Mouse (Mus musculus) testis, postnatal 10 days (tissue): ENCODE measurements around the gene Telo2.

ENCODE experiments used
- DNase-seq: peaks from one replicate; pipeline ENCODE4 v3.0.0; 2021; ENCODE audit warnings: low spot score

Telo2 gene

GRCm38 (mm10) chr17:25101338-25101737 is 14.4 kb downstream of the Telo2 start:
- no peak for DNase-seq

DNA sequence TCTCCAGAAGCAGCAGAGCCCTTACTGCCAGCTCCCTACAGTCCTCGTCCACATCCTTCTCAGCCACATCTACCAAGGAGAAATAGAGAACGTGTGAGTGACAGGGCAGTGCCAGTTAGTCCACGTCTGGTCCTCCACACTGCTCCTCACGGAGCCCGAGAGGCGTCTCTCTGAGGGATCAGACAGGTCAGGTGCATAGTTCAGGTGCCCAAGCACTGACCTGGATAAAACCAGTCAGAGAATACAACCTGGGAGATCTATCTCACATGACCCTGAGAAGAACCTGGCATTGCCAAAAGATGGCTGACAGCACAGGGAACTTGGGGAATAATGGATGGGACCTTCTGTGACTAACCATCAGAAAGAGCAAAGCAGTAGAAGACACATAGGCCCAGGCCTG is 15.7 kb downstream of the Telo2 start:
- DNase-seq, result no peak

DNA sequence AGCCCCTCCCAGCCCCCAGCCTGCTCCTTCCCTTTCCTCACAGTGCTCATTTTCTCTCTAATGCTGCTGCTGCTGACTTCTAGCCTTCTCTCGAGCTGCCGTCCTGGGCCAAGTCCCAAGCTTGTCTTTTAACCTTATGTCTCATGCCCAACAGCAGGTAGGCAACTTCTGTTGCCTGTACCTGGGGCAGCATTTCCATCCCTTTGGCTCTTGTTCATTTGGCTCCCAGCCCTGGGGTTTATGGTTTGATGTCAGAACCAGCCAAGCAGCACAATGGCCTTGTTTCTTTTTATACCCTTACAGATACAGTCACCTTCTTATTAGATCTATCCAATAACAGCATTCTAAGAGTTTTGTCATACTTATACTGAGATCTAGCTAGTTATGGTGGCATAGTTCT is 19.5 kb downstream of the Telo2 start:
- no peak for DNase-seq

DNA sequence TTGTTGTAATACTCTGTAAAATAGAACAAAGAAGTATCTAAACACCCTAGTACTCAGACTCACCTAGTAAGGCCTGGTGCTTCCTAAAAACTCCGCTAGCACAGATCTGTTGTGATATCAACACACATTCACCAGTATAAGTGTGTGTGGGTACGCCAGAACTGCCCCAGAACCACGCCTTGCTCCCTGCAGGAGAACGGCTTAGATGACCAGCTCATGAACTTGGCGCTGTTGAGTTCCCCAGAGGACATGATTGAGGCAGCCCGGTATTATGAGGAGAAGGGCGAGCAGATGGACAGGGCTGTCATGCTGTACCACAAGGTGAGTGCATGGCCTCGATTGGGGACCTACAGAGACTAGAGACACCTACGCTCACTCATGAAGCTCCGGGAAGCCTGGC is 25.3 kb downstream of the Telo2 start:
- no peak for DNase-seq

DNA sequence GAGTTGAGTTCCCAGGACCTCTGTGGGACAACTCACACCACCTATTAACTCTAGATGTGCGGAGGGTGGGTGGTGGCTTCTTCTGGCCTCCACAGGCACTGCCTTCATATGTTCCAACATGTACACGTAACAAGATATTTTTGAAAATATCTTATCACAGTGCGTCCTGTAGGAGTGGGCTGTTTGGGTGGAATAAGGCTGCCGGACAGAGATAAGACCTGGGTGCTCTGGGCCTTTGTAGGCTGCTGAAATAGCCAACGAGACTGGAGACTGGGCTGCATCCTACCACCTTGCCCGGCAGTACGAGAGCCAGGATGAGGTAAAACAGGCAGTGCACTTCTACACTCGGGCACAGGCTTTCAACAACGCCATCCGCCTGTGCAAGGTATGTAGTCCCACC is 26.6 kb downstream of the Telo2 start:
- no peak for DNase-seq

- no peak for DNase-seq
Measured at GRCm38 (mm10) chr17:25086724-25087123, 29.0 kb downstream of the Telo2 start.

DNA sequence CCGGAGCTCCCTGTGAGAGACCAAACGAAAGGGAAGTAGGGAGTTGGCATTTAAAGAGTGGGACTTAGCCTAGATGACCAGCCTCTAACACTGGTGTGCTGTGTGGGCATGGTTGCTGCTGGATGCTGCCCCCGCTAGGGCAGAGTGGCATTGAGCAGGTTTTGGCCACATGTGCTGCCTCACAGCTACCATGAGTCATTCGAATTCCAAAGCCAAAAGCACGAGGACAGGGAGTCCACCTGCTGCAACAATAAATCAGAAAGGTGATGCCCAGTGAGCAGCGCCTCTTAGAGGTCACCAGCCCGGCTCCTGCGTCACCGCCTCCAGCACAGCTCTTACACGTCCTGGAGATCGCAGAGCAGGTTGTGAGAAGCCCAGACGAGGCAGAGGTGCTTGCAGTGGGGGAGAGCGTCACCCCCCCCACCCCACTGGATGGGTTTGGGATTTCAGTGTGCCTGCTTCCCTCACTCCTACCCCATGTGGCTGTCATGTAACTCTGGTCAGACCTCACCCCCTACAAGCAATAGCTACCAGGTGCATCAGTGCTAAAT is 30.9 kb downstream of the Telo2 start:
- no peak for DNase-seq

DNA sequence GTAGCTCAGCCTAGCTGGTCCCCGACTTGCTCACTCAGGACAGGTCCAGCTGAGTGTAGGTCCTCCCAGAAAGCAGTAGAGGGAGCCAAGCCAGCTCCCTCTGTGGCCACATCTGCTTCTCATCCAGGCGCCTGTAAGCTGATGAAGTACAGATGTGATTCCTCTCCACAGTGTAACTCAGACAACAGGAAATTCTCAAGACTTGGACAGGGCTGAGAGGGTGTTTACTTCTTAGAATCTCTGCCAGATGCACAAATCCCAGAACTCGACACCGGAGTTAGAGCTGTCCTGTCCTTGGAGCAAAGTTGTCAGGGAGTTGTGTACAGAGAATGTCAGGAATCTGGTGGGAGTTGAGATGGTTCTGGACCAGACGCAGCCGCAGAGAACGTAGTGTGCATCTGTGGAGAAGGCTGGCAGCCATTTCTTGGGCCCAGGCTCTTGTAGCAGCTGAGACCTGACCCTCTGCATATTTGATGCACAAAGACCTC is 32.3 kb downstream of the Telo2 start, which contains the start of gene Tmem204:
Tmem204 (minus strand) TSS at position 148 of the 488 bp plus-strand sequence.
- peak; percentile 63 for DNase-seq

- no peak for DNase-seq
Measured at GRCm38 (mm10) chr17:25082887-25083286, 32.9 kb downstream of the Telo2 start.

DNA sequence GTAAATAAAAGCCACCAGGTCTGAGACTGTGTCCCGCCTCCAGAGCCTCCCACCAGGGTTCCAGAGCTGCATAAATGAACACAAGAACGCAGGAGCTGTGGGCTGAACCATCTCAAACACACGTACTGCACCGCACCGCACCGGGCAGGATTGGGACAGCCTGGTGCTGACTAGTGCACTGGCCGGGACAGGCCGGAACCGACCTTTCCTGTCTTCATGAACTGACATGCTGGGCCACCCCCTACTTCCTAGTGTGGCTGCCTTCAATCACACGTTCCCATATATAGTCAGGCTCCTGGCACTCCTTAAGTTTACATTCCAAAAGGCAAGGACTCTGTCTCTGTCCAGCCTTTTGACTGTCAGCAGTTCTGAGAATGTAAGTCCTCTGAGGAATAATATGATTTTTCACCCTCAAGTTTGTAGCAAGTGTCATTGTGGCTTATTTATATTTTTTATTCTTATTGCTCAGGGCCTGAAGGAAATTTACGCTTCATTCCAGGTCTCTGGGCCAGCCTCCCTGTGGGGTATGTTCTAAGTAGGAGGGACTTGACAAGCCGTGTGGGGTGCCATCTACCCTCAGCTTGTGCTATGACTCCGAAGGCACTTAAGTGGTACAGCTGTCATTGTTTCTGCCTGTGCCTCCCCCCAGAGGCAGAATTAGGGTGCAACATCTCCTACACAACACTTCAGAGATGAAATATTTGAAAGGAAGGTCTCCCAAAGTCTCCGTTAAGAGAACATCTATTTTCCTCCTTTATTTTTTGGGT is 33.5 kb downstream of the Telo2 start:
- DNase-seq, result no peak

DNA sequence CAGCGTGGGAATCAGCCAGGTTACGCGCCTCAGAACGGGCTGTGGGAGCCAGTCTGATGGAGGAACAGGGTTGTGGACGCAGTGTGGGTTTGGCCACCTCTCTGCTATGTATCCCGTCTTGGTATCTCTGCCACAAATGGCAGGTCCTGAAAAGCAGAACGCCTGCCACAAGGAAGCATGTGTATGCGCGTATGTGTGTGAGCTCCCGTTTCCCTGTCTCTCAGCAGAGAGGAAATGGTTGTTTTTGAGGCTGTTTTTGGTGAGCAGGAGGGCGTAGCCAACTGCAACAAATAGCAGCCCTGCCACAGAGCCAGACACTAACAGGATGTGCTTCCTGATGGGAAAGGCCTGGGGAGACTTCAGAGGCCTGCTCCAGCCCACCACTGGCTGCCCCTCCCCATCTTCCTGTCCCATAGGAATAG is 34.8 kb downstream of the Telo2 start:
- DNase-seq, result no peak

DNA sequence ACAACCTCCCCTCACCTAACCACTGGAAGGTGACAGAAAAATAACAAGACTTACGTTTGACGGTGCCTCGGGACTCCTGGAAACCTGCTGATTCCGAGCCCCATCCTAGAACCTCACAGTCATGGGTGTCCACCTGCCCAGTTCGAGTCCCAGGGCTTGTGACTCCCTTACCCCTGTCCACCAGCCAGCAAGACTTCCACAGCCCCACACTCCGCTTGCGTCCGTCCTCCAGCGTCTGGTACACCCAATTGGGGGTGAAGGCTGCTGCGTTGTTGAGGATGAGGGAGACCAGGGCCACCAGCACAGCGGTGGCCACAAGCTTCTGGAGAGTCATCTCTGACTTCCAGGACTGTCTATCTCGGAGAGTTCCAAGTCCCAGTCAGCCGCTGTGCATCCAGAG is 35.6 kb downstream of the Telo2 start:
- no peak for DNase-seq

DNA sequence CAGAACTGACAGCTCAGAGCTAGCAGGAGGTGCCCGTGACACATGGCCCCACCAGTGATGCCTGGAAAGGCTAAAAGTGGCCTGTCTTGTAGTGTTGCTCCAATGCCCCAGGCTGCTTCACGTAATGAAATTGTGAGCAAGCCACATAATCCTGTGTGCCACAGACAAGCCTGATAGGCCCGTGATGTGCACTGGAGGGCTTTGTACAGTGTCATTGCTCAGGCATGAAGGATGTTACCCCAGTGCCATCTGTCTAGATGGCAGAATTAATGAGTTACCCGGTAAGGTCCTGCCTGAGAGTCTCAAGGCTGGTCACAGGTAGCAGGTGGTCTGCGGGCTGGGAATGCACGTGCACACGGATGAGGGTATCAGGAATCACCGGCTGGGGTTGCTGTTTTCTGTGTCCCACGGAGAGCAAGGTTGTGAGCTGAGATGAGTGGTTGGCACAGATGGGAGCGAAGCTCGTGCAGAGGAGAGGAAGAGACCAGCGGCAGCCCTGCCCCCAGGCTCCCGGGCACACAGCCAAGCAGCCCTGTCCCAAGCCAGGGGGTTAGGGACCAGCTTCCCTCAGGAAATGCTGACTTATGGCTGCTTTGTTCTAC is 37.9 kb downstream of the Telo2 start:
- peak; percentile 85 for DNase-seq

DNA sequence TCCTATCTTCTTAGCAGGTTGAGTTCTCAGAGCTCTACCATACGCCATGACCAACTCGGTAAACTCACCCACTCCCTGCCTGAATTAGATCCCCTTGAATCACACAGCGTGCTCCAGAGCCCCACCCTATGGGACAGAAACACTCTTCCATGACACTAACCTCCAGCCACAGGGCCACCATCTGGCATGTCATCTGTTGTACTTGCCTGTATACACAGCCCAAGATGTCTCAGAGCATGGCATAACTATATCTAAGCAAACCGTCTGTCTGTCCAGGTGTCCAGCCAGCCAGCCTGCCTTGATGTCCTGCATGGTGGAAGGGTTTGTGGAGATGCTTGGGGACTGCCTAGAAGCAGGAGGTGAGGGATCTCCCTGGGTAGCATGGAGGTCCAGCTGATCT is 38.9 kb downstream of the Telo2 start:
- DNase-seq, result no peak

- no peak for DNase-seq
Measured at GRCm38 (mm10) chr17:25068690-25069089, 47.1 kb downstream of the Telo2 start.

GRCm38 (mm10) chr17:25067442-25067851 is 48.3 kb downstream of the Telo2 start:
- no peak for DNase-seq

DNA sequence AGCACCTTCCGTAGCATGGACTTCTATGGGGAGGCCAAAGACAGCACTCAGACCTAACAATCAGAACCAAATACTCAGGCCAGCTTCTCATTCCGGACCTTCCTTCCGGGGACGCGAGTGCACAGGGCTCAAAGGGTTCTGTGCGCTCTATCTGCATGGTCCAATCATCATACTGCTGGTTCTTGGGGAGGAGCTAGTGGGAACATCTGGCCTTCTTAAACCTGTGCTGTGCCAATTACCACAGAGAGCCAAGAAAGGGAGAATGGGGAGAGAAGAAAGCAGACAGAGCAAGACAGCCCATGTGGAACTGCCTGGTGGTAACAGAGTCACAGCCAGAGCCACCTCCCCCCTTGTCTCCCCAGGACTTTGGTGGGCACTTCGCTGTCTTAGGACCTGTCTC is 49.2 kb downstream of the Telo2 start:
- no peak for DNase-seq

GRCm38 (mm10) chr17:25065189-25065588 is 50.6 kb downstream of the Telo2 start:
- DNase-seq, result no peak

GRCm38 (mm10) chr17:25064351-25064750 is 51.4 kb downstream of the Telo2 start:
- DNase-seq, result no peak

DNA sequence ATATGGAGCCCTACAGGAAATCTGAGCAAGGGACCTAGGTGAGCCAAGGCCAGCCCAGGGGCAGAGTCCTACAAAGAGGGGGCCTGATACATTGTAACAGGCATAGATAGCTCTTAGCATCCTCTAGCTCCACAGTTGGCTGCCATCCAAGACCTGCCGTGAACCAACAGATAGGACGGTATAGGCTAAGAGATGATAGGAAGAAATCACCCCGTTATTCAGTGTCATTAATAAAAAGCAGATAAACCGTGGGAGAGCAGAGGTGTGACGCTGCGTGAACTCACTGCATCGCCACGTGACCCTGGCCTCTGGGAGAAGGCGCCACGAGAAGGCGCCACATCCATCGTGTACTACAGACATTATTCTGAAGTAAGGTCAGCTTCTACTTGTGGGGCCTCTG is 51.9 kb downstream of the Telo2 start:
- peak; percentile 83 for DNase-seq

DNA sequence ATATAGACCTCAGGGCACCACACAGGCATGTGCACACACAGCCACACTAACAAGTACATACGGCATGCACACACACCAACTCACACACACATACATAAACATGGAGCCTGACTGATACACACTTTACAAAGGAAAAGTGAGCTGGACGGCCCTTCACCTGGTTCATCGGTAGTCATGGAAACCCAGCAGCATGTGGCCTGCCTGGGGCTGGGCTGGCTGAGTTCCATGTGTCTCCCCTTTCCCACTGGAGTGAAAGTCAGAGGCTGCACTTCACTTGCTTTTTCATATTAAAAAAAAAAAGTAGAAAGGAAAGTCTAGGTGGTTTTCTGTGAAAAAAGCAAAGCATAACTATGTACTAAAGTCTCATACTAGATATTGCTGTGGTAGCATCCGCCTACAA is 52.5 kb downstream of the Telo2 start:
- DNase-seq, result no peak

GRCm38 (mm10) chr17:25057041-25057440 is 58.7 kb downstream of the Telo2 start:
- no peak for DNase-seq

GRCm38 (mm10) chr17:25053274-25053673 is 62.5 kb downstream of the Telo2 start:
- no peak for DNase-seq
